ENCODE assay signal across 23 mouse cellular contexts in the genomic region with DNA sequence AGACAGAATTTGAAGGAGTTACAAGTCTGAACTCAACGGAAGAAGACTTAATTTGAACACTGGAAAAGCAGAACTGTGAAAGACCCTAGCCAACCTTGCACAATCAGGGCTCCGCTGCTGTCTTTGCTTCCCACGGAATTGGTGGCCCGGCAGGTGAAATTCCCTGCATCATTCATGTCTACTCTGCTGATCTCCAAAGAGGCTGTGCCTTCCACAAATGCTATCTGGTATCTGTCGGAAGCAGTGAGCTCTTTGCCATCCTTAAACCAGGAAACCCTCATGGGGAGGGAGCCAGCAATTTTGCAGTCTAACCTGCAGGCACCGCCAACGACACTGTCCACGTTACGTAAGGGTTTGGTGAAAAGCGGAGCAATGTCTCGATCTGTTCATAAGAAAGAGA.
"Had no signal": no experiment of that assay in that cellular context is flagged by ENCODE, and none has a peak within 500 bp of the region (broad histone marks: within the 10 kb centered on the region; RNA-seq: fewer than 3 reads in every experiment).

No protein-coding gene starts in this region.

- H3K36me3 ChIP-seq: hindbrain, embryonic 10.5 days; hindbrain, embryonic 12.5 days; intestine, embryonic 15.5 days; limb, embryonic 13.5 days; limb, embryonic 15.5 days; liver, embryonic 12.5 days had no signal

- ATAC-seq: forebrain, embryonic 16.5 days; hindbrain, embryonic 16.5 days; inflammation-experienced regulatory T-cells, adult 6 months; intestine, embryonic 15.5 days; intestine, postnatal 0 days; liver, embryonic 12.5 days had no signal

- H3K27me3 ChIP-seq: hindbrain, embryonic 12.5 days; intestine, embryonic 15.5 days; limb, embryonic 13.5 days; limb, embryonic 15.5 days; liver, embryonic 12.5 days had no signal

- H3K9ac ChIP-seq: hindbrain, embryonic 12.5 days; hindbrain, embryonic 14.5 days; intestine, embryonic 15.5 days; limb, embryonic 13.5 days; limb, embryonic 15.5 days; liver, embryonic 12.5 days; liver, embryonic 14.5 days had no signal

- H3K4me1 ChIP-seq: hindbrain, embryonic 10.5 days; hindbrain, embryonic 12.5 days; intestine, embryonic 15.5 days; limb, embryonic 13.5 days; limb, embryonic 15.5 days; liver, embryonic 12.5 days had no signal

- H3K4me2 ChIP-seq: heart, embryonic 11.5 days; hindbrain, embryonic 12.5 days; hindbrain, embryonic 14.5 days; intestine, embryonic 15.5 days; limb, embryonic 13.5 days; limb, embryonic 15.5 days; liver, embryonic 12.5 days had no signal

- H3K27ac ChIP-seq: hindbrain, embryonic 10.5 days; hindbrain, embryonic 12.5 days; hindbrain, embryonic 14.5 days; intestine, embryonic 15.5 days; limb, embryonic 13.5 days; limb, embryonic 15.5 days; liver, embryonic 12.5 days; liver, embryonic 14.5 days had no signal

- DNase-seq: gastrocnemius, postnatal 14 days; kidney, adult 18-20 months; kidney, adult 8-10 months; kidney, postnatal 10 days; kidney, postnatal 25 days; kidney, postnatal 4 days; layer of hippocampus, adult 9-11 months; layer of hippocampus, postnatal 36 days; left cerebral cortex, postnatal 4 days; lung, adult 18-20 months had no signal

- H3K4me3 ChIP-seq: hindbrain, embryonic 10.5 days; hindbrain, embryonic 12.5 days; intestine, embryonic 15.5 days; limb, embryonic 13.5 days; limb, embryonic 15.5 days; liver, embryonic 12.5 days had no signal

- H3K9me3 ChIP-seq: hindbrain, embryonic 10.5 days; hindbrain, embryonic 12.5 days; intestine, embryonic 15.5 days; limb, embryonic 13.5 days; limb, embryonic 15.5 days had no signal
